Mouse (Mus musculus) heart, adult 2 months (tissue): ENCODE results near the gene Trpm8.

Source experiments
- CTCF ChIP-seq: fragments of 200-600 bp; IDR thresholded peaks from 2 replicates; pipeline ENCODE4 v1.8.1; 2022; ENCODE audit warnings: antibody characterized with exemption, mild to moderate bottlenecking, moderate library complexity
- POLR2A ChIP-seq: fragments of 200-500 bp; IDR thresholded peaks from 2 replicates; pipeline ENCODE4 v1.6.1; 2011; ENCODE audit warnings: mild to moderate bottlenecking, low read depth, low read length, control low read depth; ENCODE audit not compliant: insufficient read depth

DNA sequence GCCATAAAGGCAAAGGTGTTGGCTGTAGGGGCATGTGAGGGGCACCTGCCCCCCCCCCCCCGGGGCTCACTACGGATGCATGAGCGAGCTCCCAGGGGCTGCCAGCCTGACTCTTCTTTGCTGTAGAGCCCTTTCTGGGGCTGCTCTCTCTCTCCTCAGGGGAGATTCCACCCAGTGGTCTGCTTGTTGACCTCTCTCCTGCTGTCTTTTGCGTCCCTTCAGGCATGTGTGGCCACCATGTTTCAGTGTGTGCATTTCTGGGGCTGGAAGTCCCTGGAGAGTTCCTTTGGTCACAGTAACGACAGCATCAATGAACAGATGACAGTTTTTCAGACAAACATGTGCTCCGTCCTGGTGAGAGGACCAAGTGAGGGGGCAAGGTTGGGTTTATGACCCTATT lies 19.1 kb upstream of the Trpm8 start:
- TF ChIP-seq POLR2A (no peak), CTCF (no peak)
